Mouse (Mus musculus): ENCODE results near the gene Slc12a8. TPM values are rescaled to one million over a fixed set of nuclear protein-coding genes. Genes with fewer than 3 reads are reported as not detected.

Slc12a8 gene
- total RNA-seq, 2 experiments from 2014 or later: 0.72 to 0.74 TPM

- no peak for DNase-seq
- intact Hi-C loops (cut with DNase I): no loop called here
Measured at GRCm38 (mm10) chr16:33537499-33538225, 20.5 kb downstream of the Slc12a8 start.

GRCm38 (mm10) chr16:33544346-33544745, 27.2 kb downstream of the Slc12a8 start:
- no peak for DNase-seq
- intact Hi-C loops (cut with DNase I): no loop called here

GRCm38 (mm10) chr16:33545530-33545929, 28.4 kb downstream of the Slc12a8 start:
- intact Hi-C loops (cut with DNase I): no loop called here
- no peak for DNase-seq

GRCm38 (mm10) chr16:33553689-33554342, 36.7 kb downstream of the Slc12a8 start:
- DNase-seq: peak in 1 of 2 experiments; percentile 43
- intact Hi-C loops (cut with DNase I): no loop called here

GRCm38 (mm10) chr16:33558121-33558520, 41.0 kb downstream of the Slc12a8 start:
- no peak for DNase-seq
- intact Hi-C loops (cut with DNase I): loop anchor here (5.0 kb wide), 1 partner anchor 251 kb away; no protein-coding TSS in a partner anchor

GRCm38 (mm10) chr16:33560281-33560680, 43.2 kb downstream of the Slc12a8 start:
- DNase-seq: peak; percentile 94
- intact Hi-C loops (cut with DNase I): loop anchor here (2.0 kb wide), 3 partner anchors 117 to 237 kb away; no protein-coding TSS in a partner anchor

- intact Hi-C loops (cut with DNase I): loop anchor here (2.0 kb wide), 4 partner anchors 21 to 235 kb away; no protein-coding TSS in a partner anchor
- no peak for DNase-seq
Measured at GRCm38 (mm10) chr16:33561308-33562009, 44.3 kb downstream of the Slc12a8 start.

- peak in 1 of 2 experiments; percentile 53 for DNase-seq
- intact Hi-C loops (cut with DNase I): loop anchor here (2.0 kb wide), 1 partner anchor 20 kb away; no protein-coding TSS in a partner anchor
Measured at GRCm38 (mm10) chr16:33562874-33563537, 45.9 kb downstream of the Slc12a8 start.

DNA sequence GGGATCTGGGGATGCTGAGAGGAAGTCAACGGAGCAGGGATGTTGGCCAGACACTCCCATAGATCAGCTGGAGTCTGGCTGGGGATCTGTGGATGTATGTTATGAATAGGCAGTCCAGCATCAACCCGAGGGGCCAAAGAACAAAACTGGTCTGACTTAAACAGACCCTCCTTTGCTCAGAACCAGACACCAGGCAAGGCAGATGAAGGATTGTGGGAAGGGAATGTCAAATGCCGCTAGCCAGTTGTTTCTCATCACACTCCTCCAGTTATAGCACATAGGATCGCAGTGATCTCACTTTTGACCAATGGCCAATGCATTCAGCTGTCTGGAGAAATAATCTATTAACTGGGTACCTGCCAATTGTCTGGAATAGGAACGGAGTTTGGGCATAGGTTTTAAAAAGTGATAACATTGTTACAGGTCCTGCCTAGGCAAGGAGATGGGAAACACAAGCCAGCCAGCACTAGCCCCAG, 46.4 kb downstream of the Slc12a8 start:
- DNase-seq: peak; percentile 58 to 61

DNA sequence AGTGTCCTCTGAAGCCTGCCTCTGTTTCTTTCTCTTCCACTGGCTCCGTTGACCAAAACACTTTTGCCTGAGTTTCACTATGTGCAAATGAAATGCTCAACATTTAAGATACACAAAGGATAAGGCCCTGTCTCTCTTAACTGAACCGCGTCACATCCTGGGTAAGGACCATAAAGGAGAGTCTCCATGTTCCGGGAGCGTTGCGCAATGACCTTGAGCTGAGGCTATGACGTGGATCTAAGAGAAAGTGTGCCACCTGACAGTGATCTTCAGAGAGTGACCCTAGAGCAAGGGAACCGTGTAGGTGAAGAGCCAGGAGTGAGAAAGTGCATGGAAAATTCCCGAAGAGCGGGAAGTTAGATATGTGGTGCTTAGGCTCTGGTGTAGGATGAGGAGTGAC, 49.3 kb downstream of the Slc12a8 start:
- no peak for DNase-seq
- intact Hi-C loops (cut with DNase I): no loop called here

More for the DNA sequence above, 46.4 kb downstream of the Slc12a8 start:
- intact Hi-C loops (cut with DNase I): loop anchor here (2.0 kb wide), 1 partner anchor 19 kb away; no protein-coding TSS in a partner anchor

- DNase-seq: no peak
- intact Hi-C loops (cut with DNase I): no loop called here
Measured at GRCm38 (mm10) chr16:33567736-33568135, 50.6 kb downstream of the Slc12a8 start.

GRCm38 (mm10) chr16:33568269-33569016, 51.3 kb downstream of the Slc12a8 start:
- intact Hi-C loops (cut with DNase I): no loop called here
- DNase-seq: no peak

DNA sequence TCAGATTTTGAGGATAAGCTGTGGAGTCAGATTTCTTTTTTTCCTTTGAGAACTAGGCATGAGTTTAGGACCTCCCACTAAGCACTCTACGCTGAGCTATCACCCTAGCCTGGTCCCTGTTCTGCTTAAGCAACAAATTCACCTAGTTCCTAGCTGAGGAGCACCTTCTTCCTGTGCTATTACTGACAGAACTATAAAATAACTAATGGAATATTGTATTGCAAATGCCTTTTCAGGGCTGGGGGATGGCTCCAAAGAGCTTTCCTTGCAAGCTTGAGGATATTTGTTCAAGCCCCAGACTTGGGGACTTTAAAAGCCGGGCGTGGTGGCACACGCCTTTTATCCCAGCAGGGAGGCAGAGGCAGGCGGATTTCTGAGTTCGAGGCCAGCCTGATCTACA, 55.5 kb downstream of the Slc12a8 start:
- intact Hi-C loops (cut with DNase I): no loop called here
- DNase-seq: no peak

GRCm38 (mm10) chr16:33573703-33574102, 56.6 kb downstream of the Slc12a8 start:
- DNase-seq: peak in 1 of 2 experiments; percentile 20
- intact Hi-C loops (cut with DNase I): no loop called here

GRCm38 (mm10) chr16:33575728-33576127, 58.6 kb downstream of the Slc12a8 start:
- peak in 1 of 2 experiments; percentile 18 for DNase-seq
- intact Hi-C loops (cut with DNase I): no loop called here

- DNase-seq: peak; percentile 60 to 64
- intact Hi-C loops (cut with DNase I): no loop called here
Measured at GRCm38 (mm10) chr16:33576271-33577189, 59.4 kb downstream of the Slc12a8 start.

DNA sequence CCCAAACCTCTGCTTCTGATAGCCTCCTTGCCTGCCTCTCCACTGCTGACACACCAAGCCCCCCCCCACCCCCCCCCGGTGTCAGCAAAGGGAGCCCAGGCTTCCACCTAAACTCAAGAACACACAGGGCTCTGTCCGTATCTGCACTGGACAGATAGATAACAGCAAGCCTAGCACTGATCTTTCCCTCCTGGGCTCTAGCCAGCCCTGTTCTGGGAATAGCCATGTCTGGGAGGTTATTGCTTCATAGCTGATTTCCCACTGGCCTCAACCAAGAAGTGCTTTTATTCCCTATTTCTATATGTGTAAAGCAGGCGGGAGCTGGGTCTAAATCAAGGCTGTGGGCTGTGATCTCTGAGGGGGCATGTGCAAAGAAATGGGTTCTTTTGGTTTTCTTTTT, 61.3 kb downstream of the Slc12a8 start:
- DNase-seq: peak; percentile 55 to 71
- intact Hi-C loops (cut with DNase I): no loop called here

- intact Hi-C loops (cut with DNase I): loop anchor here (2.0 kb wide), 1 partner anchor 104 kb away; the partner anchor contains the start of gene Heg1
- DNase-seq: no peak
Measured at GRCm38 (mm10) chr16:33580331-33580730, 63.2 kb downstream of the Slc12a8 start.
